Mouse (Mus musculus): ENCODE data around the gene Slc4a8.

- TF ChIP-seq POLR2A (IDR thresholded peaks at IDR 0.05; ENCODE audit: insufficient read depth, low read depth, low read length) (no peak), CTCF (IDR thresholded peaks at IDR 0.05; ENCODE audit: insufficient read depth, low read depth, low read length) (no peak)
These were observed 38.0 kb upstream of the Slc4a8 start for GRCm38 (mm10) chr15:100723505-100723904.
